Mouse (Mus musculus): ENCODE measurements around the gene Rcsd1.
A peak's percentile ranks its signal among the peaks of the same experiment; 100 is the strongest.

Rcsd1 gene

DNA sequence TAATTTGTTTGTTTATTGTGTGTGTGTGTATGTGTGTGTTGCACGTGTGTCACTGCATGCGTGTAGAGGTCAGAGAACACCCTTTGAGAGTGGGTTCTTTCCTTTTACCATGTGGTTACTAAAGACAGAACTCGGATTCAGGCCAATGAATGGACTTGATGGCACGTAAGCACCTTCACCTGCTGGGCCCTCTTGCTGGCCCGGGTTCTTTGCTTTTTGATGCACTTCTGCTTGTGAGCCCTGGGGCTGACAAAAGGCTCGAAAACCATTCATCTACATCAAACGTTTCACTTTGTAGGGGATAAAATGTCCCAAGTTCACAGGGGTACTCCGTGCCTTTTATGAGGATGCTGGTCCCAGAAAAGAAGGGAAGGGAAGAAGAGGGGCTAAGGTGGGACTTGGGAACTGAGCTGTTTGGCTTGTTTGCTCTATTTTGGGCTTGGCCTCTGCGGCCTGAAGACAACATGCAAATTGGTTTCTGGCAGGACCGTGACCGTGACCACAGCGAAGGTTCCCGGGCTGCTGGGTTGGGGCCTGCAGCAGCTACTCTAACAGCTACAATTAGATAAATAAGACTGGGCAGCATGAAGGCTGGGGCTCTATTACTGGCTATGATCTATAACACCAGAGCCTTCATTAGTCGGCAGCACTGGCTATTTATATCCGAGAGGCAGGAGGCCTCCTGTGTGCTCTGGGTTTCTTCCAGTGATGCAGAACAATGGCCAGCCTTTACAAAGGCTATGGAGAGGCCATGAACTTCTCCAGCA, 46.9 kb downstream of the Rcsd1 start:
- DNase-seq (ENCODE audit: low spot score in 2 of 2): no peak

DNA sequence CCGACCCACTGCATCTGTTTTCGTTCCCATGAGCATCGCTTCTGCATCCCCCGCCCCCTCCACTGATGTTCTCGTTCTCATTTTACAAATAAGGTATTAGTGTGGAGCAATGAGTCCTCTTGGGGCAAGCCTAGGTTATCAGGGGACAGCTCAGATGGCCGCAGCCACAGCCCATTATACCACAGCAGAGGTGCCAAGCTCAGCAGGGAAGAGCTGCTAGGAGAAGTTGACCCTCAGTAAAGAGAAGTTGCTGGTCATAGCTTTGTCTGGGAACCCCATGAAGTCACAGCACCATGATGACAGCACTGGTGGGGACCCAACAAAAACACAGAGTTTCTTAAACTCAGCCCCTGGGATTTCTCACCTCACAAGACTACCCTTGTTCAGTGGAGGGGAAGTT, 47.8 kb downstream of the Rcsd1 start:
- DNase-seq (ENCODE audit: low spot score in 2 of 2): no peak

DNA sequence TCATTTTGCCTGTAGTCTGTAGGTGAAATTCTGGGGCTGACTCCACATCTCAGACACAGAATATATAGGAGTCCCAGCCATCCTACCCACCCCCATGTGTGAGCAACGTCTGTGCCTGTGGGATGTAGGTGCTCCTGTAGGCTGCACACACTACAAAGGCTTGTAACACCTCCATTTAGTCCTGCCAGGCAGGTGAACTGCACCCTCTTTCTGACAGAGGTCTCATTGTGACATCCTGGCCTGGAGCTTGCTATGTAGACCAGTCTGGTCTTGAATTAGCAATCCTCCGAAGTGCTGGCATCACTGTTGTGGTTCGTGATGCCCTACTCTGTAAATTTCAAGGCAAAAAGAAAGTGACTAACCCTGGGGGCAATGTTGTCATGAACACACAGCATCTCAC, 48.4 kb downstream of the Rcsd1 start:
- DNase-seq (ENCODE audit: low spot score in 2 of 2): no peak

DNA sequence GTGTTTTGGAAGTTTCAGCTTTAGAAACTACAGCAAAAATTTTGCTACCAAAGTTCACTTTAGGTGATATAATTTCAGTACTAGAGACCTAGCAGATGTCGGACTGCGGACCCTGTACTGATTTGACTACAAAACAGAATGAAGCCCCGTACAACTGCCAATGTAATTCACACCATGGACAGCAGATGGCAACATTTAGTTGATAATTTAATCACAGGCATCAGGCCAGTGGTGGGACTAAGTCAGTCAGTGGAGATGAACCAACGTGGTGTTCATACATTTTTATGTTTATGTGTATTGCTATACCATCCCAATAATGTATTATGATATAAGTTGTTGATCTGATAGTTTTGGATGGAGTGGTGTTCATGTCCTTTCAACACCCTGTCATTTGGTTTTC, 48.8 kb downstream of the Rcsd1 start:
- DNase-seq (ENCODE audit: low spot score in 2 of 2): peak; percentile 46 to 75

DNA sequence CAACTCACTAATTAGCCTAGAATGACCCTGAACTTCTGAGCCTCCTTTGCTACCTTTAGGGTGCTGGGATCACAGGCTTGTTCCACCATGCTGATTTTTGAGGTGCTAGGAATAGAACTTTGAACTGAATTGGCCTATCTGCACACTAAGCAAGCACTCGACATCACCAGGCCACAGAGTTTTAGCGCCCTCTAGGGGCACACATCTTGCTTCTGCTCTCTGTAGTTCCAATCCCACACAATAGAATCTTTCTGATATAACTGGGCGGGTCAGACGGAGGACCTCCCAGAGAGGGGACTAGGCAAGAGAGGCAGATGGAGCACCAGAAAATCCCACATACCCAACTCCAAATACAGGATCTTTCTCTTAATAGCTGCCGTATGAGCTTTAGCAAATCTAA, 51.0 kb downstream of the Rcsd1 start:
- DNase-seq (ENCODE audit: low spot score in 2 of 2): peak; percentile 65 to 83

DNA sequence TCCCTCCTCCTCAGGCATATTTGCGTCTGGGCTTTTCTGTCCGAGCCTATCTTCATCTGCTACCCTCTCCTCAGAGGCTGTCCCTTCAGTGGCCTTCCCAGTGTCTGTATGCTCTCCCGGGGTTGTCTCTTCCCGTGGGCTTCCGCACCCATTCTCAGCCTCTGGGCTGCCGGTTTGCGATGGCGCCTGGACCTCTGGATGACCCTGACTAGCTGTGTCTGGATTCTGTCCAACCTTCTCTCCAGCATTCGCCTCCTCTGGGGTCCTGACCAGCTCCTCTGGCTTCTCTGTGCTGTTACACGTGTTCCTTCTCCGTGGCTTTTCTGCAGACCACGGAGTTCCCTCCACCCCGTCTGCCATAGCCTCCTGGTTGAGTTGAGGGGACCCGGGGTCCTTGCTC, 54.1 kb downstream of the Rcsd1 start:
- DNase-seq (ENCODE audit: low spot score in 2 of 2): no peak

DNA sequence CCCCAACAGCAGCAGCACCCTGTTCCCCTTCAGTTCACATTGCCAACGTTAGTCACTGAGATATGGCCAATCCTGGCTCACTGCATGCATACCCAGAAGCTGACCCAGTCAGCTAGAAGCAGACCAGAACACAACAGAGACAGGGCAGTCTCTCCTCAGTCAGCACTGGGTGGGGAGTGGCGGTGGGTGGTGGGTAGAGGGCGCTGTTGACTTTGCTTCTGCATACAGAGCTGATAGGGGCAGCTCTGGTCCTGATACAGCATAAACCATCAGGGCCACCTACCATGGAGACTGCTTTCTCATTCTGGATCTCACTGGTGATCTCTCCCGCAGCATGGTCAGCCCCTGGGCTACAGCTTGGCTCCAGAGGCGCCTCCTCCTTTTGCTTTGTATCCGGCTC, 54.5 kb downstream of the Rcsd1 start:
- no peak for DNase-seq (ENCODE audit: low spot score in 2 of 2)

DNA sequence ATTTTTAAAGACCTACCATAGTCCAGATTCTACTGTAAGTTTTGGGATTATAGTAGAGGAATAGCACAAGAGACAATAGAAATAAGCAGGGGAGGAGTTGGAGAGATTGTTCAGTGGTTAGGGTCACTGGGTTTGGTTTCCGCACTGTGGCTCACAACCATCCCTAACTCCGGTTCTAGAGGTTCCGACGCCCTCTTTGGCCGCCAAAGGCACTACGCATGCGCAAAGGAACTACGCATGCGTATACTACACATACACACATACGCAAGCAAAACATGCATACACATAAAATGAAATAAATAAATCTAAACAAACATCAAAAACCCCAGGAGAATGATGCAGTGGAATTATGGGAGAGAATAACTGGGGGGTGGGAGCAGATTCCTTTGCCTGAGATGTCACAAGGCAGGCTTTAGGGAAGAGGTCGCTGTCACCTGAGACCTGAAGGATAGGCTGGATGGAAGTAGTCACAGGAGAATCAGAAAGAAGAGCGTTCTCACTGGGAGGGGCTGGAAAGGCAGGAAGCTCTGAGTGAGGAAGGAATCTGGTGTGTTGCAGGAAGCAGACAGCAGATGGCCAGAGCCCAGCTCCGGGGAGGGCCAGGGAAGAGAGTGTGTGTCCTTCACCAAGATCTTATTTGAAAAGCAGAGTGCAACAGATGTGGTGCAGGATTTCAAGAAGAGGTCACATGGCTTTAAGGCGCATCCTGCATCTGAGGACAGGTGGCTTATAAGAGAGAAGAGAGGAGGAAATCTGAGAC, 56.3 kb downstream of the Rcsd1 start:
- no peak for DNase-seq (ENCODE audit: low spot score in 2 of 2)

DNA sequence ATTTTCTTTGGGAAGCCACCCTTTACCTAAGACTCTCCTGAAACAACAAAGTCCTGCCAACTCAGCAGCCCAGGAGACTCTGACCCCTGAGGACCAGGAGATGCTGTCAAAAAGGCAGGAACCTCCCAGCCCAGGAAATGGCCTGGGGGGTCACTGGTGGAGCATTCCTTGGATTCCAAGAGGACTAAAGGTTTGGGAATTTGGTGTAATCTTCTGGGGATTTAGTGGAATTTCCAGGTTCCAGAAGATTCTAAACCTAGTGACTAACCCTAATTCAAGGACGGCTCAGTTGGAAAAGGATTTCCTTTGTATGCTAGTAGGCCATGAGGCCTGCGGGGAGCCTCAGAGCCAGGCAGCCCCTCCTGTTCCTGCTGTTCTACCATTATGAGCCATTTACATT, 57.0 kb downstream of the Rcsd1 start:
- no peak for DNase-seq (ENCODE audit: low spot score in 2 of 2)

DNA sequence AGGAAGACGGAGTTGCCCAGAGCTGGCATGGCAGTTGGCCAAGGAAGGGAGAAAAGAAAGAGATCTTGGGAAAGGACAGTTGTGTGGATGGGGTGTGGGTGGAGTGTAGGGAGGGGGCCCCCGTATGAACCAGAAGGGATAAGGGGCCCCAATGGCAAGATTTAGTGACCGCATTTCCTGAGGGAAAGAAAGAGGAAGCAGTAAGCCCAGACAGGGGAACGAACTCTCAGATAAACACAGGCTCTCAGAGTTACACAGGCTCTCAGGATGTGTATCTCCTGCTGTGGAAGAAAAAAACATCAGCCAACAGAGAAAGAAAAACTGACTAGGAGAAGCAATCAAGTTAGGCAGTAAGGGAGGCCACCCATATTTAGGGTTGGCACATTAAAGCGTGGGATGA, 58.4 kb downstream of the Rcsd1 start:
- no peak for DNase-seq (ENCODE audit: low spot score in 2 of 2)

DNA sequence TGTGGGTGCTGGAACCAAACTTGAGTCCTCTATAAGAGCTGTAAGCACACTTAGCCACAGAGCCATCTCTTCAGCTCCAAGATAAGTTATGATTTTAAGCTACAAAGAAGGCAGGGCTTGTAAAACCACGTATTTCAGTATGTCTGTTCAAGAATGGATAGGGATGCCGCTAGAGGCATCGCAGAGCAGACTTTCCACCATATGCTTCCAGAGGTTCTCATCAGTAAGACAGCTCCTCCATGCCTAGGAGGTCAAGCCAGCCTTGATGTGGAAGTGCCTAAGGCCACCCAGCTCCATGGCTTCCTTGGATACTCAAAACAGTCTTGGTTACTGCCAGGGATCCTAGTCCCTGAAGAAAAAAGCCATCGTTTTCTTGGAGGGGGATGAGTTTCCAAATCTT, 64.5 kb downstream of the Rcsd1 start:
- no peak for DNase-seq (ENCODE audit: low spot score in 2 of 2)

DNA sequence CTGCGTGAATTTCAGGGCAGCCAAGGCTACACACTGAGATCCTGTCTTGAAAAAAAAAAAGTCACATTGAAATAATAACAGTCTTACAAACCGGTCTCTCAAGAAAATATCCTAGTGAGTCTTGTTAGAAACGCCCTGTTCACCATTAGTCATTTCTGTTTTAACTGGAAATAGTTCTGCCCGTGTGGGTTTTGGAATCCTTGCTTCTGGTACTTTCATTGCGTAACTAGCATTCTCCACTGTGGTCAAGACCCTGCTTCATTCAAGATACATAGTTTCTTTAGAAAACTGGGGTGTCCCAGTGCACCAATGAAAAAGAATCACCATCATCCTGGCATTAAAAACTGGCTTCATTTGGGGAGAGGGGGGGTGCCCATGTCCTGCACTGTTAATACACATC, 65.8 kb downstream of the Rcsd1 start:
- no peak for DNase-seq (ENCODE audit: low spot score in 2 of 2)

DNA sequence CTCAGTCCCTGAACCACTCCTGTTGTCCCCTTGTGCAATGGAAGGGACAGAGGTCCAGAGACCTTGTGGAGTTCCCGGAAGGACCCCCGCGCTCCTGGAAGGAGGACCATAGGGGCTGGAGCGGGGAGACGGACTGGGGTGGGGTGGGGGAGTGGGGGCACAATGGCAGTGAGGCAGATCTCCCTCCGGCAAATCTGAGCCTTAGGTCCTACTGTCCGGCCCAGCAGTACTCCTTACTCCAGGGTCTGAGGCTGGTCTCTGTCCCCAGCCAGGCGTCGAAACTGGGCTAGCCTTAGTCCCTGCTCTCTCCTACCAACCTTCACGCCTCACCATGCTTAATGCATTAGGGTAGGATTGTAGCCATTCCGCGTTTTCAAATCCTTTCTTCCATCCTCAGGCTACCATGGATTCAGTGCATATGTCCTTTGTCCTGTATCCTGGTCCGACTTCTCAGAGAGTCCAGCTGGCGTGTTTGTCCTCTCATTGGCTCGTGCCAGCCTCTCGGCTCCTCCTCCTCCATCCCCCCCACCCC, 66.7 kb downstream of the Rcsd1 start:
- DNase-seq (ENCODE audit: low spot score in 2 of 2): peak; percentile 39 to 45

DNA sequence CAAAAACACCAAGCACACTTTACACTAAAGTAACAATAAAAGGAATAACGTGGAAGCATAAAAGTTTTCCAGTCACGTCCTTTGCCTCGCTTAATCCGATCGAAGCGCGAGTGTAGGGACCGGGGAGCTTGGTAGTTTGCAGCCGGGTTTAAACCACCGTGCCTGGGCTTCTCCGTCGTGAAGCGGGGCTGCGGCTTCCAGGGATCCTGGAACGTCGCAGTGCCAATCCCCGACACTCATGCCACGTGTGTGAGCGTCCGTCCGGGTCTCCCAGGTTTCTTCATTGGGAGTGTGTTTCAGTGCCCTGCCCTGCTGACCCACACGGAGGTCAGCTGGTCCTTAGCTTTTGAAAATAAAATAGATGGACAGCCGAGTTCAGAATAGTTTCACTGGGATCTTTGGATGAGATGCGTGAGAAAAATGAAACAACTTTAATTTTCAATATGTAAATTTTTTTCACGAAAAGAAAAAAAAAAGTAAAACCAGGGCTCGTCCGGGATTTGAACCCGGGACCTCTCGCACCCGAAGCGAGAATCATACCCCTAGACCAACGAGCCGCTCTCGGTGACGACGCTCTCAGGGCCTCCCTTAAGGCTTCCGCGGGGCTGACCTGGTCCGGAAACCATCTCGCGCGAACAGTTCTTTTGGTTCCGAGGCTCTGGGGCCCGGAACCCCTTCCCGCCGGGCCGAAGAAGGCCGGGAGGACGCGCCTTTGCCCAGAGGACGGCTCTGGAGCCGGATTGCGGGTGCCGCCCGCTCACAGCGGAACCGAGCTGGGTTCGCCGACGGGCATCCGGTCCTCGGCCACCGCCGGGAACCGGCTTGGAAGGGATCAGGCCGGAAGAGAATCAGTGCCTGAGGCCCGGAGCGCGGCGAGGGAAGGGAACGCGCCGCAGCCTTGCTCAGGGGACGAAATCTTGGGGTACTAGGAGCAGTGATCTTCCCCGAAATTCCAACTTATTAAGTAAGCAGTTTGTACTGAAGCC, 67.5 kb downstream of the Rcsd1 start:
- peak; percentile 95 to 96 for DNase-seq (ENCODE audit: low spot score in 2 of 2)

DNA sequence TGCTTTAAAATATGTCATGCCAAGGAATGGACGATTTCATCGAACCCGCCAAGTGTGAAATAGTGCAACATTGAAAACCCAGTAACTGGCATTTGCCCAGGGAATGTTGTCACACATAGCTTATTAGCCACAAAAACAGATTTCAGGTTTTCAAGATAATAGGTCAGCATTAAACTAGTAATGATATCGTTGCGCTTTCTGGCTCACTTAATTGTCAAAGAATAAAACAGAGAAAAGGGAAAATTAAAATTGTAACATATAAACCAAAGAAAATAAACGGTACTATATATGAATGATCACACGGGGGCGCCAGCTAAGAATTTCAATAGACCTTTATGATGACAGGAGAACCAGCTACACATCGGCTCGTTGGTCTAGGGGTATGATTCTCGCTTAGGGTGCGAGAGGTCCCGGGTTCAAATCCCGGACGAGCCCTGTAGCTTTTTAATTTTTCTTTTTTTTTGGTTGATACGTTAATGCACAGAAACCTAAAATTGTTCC, 68.2 kb downstream of the Rcsd1 start:
- peak; percentile 80 to 89 for DNase-seq (ENCODE audit: low spot score in 2 of 2)

DNA sequence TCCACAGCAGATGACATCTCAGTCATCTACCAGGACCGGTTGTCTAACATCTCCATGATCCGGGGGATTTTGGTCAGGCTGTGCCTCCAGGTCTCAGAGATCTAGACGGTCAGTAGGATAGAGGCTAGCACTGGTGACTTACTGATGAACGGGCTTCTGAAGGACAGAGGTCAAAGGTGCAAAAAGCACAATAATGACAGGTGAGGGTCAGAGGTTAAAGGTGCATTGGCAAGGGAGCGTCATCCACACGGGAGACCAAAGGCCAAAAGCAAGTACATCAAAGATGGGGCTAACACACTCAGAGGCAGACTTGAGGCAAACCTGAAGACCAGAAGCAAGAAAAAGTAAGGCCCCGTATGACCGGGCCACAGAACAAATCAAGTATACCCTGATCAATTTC, 73.3 kb downstream of the Rcsd1 start:
- DNase-seq (ENCODE audit: low spot score in 2 of 2): no peak

DNA sequence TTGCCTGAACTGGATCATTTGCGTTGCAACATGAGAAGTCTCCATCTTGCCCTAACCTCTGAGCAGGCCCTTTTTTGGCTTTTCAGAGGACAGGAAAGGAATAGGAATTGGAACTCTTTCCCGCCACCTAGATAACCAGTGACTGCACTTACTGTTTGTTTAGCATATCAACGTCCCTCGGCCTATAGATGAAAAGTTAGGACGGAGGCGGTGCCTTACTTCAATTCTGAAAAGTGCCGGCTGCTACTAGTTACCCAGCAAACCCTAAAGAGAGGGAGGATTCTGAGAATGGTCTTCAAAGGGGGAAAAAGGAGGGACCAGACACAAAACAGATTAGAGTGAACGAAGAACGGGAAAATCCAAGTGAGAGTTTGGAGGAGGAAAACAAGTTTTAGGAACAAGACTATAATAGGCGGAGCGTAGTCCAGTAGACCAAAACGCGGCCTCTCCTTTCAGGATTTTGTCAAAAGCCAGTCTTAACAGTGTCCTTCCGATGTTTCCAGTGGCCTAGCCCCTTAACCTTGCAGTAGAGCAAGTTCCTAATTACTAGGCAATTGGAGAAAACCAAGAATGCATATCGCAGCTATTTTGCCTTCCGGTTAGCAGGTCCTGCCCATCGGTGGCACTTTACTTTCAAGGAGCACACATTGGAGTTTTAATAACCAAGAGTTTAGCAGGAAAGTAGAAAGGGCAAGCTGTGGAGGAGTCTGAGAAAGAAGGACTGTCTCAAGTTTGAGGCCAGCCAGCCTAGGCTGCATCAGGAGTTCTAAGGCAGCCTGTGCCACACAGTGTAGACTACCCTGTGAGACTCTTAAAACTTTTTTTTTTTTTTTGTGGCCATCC, 74.3 kb downstream of the Rcsd1 start:
- DNase-seq (ENCODE audit: low spot score in 2 of 2): no peak

DNA sequence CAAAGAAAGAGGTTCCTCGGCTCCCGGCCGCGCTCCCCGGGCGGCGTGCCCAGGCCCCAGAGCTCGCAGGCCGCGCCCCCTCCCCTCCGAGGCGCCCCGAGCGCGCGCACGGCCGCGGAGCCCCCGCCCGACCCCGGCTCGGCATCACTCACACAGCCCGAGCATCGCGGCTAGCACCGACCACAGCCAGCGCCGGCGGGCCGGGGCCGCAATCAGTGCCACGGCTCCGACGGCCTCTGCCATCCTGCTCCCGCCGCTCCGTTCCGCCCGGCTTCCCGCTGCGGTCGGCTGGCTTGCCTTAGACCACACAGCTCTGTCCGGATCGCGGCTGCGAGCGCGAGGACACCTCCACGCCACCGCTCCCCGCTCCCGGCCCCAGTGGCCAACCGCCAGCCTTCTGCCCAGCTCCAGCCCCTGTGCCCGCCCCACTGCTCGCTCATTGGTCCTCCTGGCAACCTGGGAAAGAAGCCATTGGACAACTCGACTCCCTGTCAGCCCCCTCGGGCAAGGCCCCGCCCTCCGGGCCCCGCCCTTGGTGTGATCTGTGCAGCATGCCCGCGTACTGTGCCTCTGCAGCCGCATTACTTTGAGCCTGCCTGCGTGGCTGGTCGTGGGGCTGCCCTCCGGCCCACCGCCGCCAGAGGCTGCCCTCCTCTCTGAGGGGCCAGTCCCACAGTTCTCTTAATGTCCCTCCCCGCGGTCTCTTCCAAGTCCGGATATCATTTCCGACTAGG, 75.2 kb downstream of the Rcsd1 start, which contains the start of gene Mpzl1:
Mpzl1 (minus strand) TSS at position 388 of the 734 bp plus-strand sequence.
- DNase-seq (ENCODE audit: low spot score in 2 of 2): peak; percentile 97 to 99

DNA sequence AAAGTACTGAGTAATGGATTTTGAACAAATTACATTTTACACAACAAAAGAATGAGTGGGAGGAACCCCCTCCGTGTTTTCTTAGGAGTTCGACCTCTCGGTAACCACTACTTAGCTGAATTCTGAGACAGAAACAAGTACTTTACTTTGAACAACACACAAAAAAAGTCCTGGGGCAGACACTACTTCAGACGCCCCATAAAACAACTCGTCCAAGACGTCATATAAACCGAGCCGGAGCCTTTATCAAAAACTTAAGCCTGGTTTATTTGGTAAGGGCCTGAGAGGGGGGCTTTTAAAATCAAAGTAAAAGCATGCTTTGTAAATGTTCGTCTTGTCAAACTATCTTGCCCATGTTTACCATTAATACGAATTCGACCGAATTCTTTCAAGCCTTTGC, 76.2 kb downstream of the Rcsd1 start:
- no peak for DNase-seq (ENCODE audit: low spot score in 2 of 2)

DNA sequence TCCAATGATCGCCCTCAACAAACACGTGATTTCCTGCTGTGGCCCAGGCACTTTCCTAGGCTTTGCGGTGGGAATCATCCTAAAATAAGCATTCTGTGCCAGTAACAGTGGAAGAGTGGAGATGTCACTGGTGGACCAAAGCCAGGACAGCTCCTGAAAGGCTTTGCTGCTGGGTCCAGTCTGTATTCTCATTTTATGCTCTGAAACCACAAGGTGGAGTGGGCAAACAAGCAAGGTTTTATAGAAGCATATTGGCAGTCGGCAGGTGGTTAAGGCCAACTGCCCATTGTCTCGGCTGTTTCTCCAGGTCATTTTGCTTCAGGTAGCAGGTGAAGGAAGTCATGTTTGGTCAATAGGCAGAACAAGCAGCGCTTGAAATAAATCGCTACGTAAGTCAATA, 78.4 kb downstream of the Rcsd1 start:
- DNase-seq (ENCODE audit: low spot score in 2 of 2): no peak
